Mouse (Mus musculus): ENCODE measurements at regions not wholly inside any gene's neighbourhood (a gene's known extent, or its start where the extent isn't known, plus 50 kb on each side); places are given as distances from the start of the nearest gene placed in this dataset.

DNA sequence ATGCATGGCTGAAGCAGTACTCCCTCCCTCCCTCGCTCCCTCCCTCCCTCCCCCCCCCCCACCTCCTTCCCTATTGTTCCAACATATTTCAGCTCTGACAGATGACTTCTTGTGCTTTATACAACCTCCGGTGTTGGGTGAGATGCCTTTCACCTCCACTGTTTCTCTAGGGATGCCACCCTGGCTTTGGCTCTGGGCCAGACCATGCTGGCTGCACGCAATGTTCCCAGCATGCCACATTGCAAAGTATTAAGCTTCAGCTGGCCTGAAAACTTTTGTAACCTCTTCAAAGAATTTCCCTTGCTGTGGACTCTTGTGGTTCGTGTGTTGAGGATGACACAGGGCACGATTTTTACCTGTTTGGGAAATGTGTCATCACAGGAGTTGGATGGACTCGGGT, 107.1 kb upstream of the Cd180 start:
- Histone ChIP-seq H3K27ac (ENCODE audit: low read depth, low read length) (no peak overlapping the region), H3K4me3 (ENCODE audit: low read depth, low read length) (no peak overlapping the region), H3K9me3 (ENCODE audit: low read length) (no peaks in the 10 kb centered on the region), H3K4me2 (ENCODE audit: low read depth, low read length, poor library complexity, severe bottlenecking) (no peak overlapping the region), H3K4me1 (ENCODE audit: insufficient read depth, low read length) (no peaks in the 10 kb centered on the region; the same call in 1 of the 2 replicates), H3K27me3 (ENCODE audit: insufficient read depth, low read length) (no peaks in the 10 kb centered on the region), H3K9ac (replicated peaks; ENCODE audit: low read length, poor library complexity, severe bottlenecking) (no peak overlapping the region), H3K36me3 (ENCODE audit: insufficient read depth, low read length) (no peaks in the 10 kb centered on the region)
- DNase-seq (ENCODE audit: low spot score) (no peak), ATAC-seq (ENCODE audit: low FRiP score) (no peak)
- TF ChIP-seq CTCF (IDR thresholded peaks at IDR 0.05) = no peak
- WGBS = 48% methylated on average over 6 of the region's 6 CpGs

DNA sequence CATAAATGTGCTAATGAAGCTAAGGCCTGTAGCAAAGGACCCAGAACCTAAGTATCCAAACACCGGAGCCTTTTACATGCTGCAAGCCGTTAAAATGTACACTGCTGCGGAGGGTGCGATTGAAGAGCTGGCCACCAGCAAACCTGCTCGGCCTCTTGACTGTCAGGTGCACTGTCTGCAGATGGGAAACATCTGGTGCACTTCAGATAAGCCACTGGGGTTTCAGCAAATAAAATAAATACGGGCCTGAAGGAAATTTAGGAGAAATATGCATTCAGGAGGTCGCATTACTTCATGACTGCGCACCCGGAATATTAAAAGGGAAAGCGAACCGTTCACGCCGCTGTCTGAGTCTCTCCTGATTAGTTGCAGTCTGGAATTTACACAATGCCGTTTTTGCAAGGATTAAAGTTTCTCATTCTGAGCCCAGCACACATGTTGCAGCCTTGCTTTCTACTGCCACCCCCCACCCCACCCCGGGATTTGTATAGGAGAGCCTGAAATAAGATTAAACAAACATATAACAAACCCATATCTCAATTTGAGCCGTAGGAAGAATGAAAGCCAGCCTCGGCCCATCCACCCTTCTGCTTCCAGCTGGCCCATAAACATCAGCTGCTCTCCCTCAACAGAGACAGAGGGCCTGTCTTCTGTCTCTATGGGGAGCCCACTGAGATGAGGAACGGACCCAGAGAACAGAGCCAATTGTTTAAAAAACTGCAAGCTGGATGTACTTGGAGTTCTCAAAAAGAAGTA, 103.5 kb upstream of the Cd180 start:
- Histone ChIP-seq H3K27ac (ENCODE audit: low read depth, low read length) (no peak overlapping the region), H3K36me3 (ENCODE audit: insufficient read depth, low read length) (no peaks in the 10 kb centered on the region), H3K9me3 (ENCODE audit: low read length) (no peaks in the 10 kb centered on the region), H3K27me3 (ENCODE audit: insufficient read depth, low read length) (no peaks in the 10 kb centered on the region), H3K4me1 (ENCODE audit: insufficient read depth, low read length) (no peaks in the 10 kb centered on the region; the same call in 1 of the 2 replicates), H3K4me3 (ENCODE audit: low read depth, low read length) (no peak overlapping the region), H3K9ac (replicated peaks; ENCODE audit: low read length, poor library complexity, severe bottlenecking) (no peak overlapping the region), H3K4me2 (ENCODE audit: low read depth, low read length, poor library complexity, severe bottlenecking) (peak overlapping the region; percentile 4)
- peak; percentile 41 for DNase-seq (ENCODE audit: low spot score)
- TF ChIP-seq CTCF (IDR thresholded peaks at IDR 0.05) = no peak
- WGBS = 17% methylated on average over 18 of the region's 18 CpGs
- peak; percentile 49 for ATAC-seq (ENCODE audit: low FRiP score)

DNA sequence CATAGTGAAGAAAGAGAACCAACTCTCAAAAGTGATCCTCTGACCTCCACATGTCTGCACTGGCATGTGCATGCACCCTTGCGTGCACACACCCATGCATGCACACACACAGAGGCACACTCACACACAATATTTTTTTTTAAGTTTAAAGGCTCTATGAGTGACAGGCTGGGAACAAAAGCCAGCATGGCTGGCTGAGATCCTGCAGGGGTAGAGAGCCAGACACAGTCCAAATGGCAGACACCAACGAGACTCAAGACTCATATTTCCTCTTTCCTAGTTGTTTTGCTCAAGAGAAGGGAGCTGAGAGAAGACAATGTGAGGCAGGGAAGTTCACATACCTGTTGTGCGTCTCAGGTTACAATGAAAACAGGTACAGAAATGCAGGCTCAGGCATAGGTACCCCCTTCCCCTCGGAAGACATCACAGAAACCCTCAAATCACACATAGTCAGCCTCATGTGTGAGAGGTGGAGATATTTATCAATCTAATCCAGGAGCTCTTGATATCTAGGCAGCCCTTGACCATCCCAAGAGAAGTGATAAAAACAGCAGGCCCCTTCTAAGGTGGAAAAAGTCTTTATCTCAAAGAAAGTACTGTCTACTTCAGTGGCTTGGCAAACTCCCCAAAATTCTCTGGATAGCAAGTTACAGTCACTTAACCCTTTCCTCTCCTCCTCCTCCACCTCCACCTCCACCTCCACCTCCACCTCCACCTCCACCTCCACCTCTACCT, 101.4 kb upstream of the Cd180 start:
- H3K4me3 ChIP-seq (ENCODE audit: low read depth, low read length) = no peak overlapping the region
- H3K36me3 ChIP-seq (ENCODE audit: insufficient read depth, low read length) = no peaks in the 10 kb centered on the region
- no peak for DNase-seq (ENCODE audit: low spot score)
- no peaks in the 10 kb centered on the region for H3K9me3 ChIP-seq (ENCODE audit: low read length)
- WGBS = 84% methylated on average over 4 of the region's 4 CpGs
- no peak overlapping the region for H3K4me2 ChIP-seq (ENCODE audit: low read depth, low read length, poor library complexity, severe bottlenecking)
- H3K27ac ChIP-seq (ENCODE audit: low read depth, low read length) = no peak overlapping the region
- H3K9ac ChIP-seq (replicated peaks; ENCODE audit: low read length, poor library complexity, severe bottlenecking) = no peak overlapping the region
- no peak for ATAC-seq (ENCODE audit: low FRiP score)
- no peaks in the 10 kb centered on the region; the same call in 1 of the 2 replicates for H3K4me1 ChIP-seq (ENCODE audit: insufficient read depth, low read length)
- no peak for TF ChIP-seq CTCF (IDR thresholded peaks at IDR 0.05)
- no peaks in the 10 kb centered on the region for H3K27me3 ChIP-seq (ENCODE audit: insufficient read depth, low read length)

DNA sequence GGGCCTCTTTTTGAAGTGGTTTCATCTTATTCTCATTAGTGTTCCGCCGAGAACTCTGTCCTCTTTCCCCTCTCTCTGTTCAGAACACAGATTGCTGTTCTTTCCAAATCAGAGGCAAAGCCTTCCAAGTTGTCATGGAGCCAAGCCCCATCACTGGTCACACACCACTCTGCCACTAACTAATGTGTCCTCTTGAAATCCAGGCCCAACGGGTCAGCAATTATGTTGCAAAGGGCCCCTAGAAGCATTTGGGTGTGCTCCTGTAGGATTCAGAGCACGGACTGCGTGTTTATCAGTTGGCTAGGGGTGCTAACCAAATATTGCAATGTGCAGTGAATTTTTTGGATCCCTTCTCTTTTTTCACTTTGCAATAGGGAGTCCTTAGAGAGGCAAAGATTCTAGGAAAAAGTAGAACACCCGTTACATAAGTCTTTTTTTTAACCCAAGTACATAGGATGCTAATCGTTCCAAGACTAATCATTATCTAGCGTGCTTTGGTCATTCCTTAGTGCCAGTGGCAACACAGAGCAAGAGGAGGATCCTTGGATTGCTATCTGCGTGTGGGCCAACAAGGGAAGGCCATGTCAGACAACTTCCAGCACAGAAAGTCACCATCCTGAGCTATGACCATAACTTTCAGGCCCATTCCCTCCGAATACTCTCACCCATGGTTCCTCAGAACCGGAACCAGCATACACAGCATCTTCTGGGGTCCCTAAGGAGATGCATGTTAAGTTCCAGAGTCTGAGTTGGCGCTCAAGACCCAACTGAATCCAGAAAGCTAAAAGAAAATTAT, 99.8 kb upstream of the Cd180 start:
- WGBS = 88% methylated on average over 12 of the region's 12 CpGs
- no peak overlapping the region for H3K9ac ChIP-seq (replicated peaks; ENCODE audit: low read length, poor library complexity, severe bottlenecking)
- DNase-seq (ENCODE audit: low spot score) (peak; percentile 53), ATAC-seq (ENCODE audit: low FRiP score) (no peak)
- H3K4me1 ChIP-seq (ENCODE audit: insufficient read depth, low read length) = no peaks in the 10 kb centered on the region; the same call in 1 of the 2 replicates
- H3K27me3 ChIP-seq (ENCODE audit: insufficient read depth, low read length) = no peaks in the 10 kb centered on the region
- H3K9me3 ChIP-seq (ENCODE audit: low read length) = no peaks in the 10 kb centered on the region
- H3K4me2 ChIP-seq (ENCODE audit: low read depth, low read length, poor library complexity, severe bottlenecking) = no peak overlapping the region
- H3K27ac ChIP-seq (ENCODE audit: low read depth, low read length) = no peak overlapping the region
- H3K36me3 ChIP-seq (ENCODE audit: insufficient read depth, low read length) = no peaks in the 10 kb centered on the region
- H3K4me3 ChIP-seq (ENCODE audit: low read depth, low read length) = no peak overlapping the region
- no peak for TF ChIP-seq CTCF (IDR thresholded peaks at IDR 0.05)

DNA sequence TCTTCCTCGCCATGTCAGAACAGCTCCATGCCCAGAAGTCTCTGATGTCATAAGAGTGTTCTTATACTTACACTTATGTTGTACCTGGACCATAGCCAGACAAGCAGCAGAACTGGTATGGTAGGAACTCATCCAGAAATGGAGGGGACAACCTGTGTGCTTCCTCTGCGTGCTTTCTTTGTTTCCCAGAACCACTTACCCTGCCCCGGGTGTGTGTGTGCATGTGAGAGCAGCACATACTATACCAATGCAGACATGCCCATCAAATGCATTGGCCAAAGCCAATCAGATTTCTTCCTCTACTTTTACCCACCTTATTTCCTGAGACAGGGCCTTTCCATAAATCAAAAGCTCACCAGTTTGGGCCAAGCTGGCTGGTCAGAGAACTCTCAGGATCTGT, 99.2 kb upstream of the Cd180 start:
- H3K4me1 ChIP-seq (ENCODE audit: insufficient read depth, low read length) = no peaks in the 10 kb centered on the region; the same call in 1 of the 2 replicates
- no peaks in the 10 kb centered on the region for H3K27me3 ChIP-seq (ENCODE audit: insufficient read depth, low read length)
- no peak overlapping the region for H3K9ac ChIP-seq (replicated peaks; ENCODE audit: low read length, poor library complexity, severe bottlenecking)
- DNase-seq (ENCODE audit: low spot score) = no peak
- H3K27ac ChIP-seq (ENCODE audit: low read depth, low read length) = no peak overlapping the region
- TF ChIP-seq CTCF (IDR thresholded peaks at IDR 0.05) = no peak
- WGBS = 92% methylated on average over 3 of the region's 3 CpGs
- no peaks in the 10 kb centered on the region for H3K9me3 ChIP-seq (ENCODE audit: low read length)
- H3K36me3 ChIP-seq (ENCODE audit: insufficient read depth, low read length) = no peaks in the 10 kb centered on the region
- no peak overlapping the region for H3K4me3 ChIP-seq (ENCODE audit: low read depth, low read length)
- H3K4me2 ChIP-seq (ENCODE audit: low read depth, low read length, poor library complexity, severe bottlenecking) = no peak overlapping the region
- ATAC-seq (ENCODE audit: low FRiP score) = no peak
